Mouse (Mus musculus) left cerebral cortex, adult 2 months (tissue): ENCODE measurements around the gene Hoxb4. TPM values are rescaled to one million over a fixed set of nuclear protein-coding genes. Genes with fewer than 3 reads are reported as not detected.

Experiments used
- DNase-seq, 2 experiments: peaks; one replicate each; pipeline ENCODE4 v3.0.0; 2021 to 2022; ENCODE audit warnings: low spot score in 2 of 2, mixed read lengths in 1 of 2; ENCODE audit errors: extremely low spot score in 1 of 2
- H3K27ac ChIP-seq: fragments of 200-600 bp; 2 replicates; pipeline ENCODE4 v1.8.1; 2022
- H3K4me3 ChIP-seq: fragments of 200-600 bp; 2 replicates; pipeline ENCODE4 v1.8.1; 2022
- CTCF ChIP-seq: fragments of 200-600 bp; IDR thresholded peaks from 2 replicates; pipeline ENCODE4 v1.8.1; 2022; ENCODE audit warnings: antibody characterized with exemption, mild to moderate bottlenecking, moderate library complexity
- intact Hi-C: fragments of 180-260 bp; cut with DNase I; formaldehyde crosslinking; loops from one replicate; pipeline ENCODE4 v1.15.1; 2025
- total RNA-seq, 2 experiments: library from RNA; stranded (reverse); gene quantifications; 2 replicates each; pipeline ENCODE4 v1.2.3; 2021

Gene Hoxb4
- total RNA-seq, 2 experiments from 2014 or later, result not detected

GRCm38 (mm10) chr11:96286739-96287385 is 31.2 kb upstream of the Hoxb4 start:
- Histone ChIP-seq H3K4me3 (no peak overlapping the region), H3K27ac (no peak overlapping the region)
- no peak for TF ChIP-seq CTCF
- DNase-seq, result no peak
- intact Hi-C loops, result no loop called here

- DNase-seq, result no peak
- intact Hi-C loops, result no loop called here
- TF ChIP-seq CTCF, result no peak
- Histone ChIP-seq H3K4me3 (no peak overlapping the region), H3K27ac (no peak overlapping the region)
Observed at GRCm38 (mm10) chr11:96287411-96287810, 30.7 kb upstream of the Hoxb4 start.

- no peak overlapping the region for H3K4me3 ChIP-seq
- TF ChIP-seq CTCF, result no peak
- no peak for DNase-seq
- H3K27ac ChIP-seq, result no peak overlapping the region
- intact Hi-C loops, result no loop called here
Observed at GRCm38 (mm10) chr11:96288455-96289221, 29.4 kb upstream of the Hoxb4 start.

- DNase-seq, result no peak
- intact Hi-C loops, result no loop called here
- no peak for TF ChIP-seq CTCF
- Histone ChIP-seq H3K27ac (no peak overlapping the region), H3K4me3 (no peak overlapping the region)
Observed at GRCm38 (mm10) chr11:96289293-96289692, 28.8 kb upstream of the Hoxb4 start.

GRCm38 (mm10) chr11:96289837-96290236 is 28.2 kb upstream of the Hoxb4 start:
- intact Hi-C loops, result no loop called here
- Histone ChIP-seq H3K27ac (no peak overlapping the region), H3K4me3 (no peak overlapping the region)
- no peak for TF ChIP-seq CTCF
- no peak for DNase-seq

GRCm38 (mm10) chr11:96290705-96291355 is 27.2 kb upstream of the Hoxb4 start:
- TF ChIP-seq CTCF, result no peak
- intact Hi-C loops, result no loop called here

GRCm38 (mm10) chr11:96291681-96292564 is 26.1 kb upstream of the Hoxb4 start, which contains the start of gene Hoxb6:
Gene Hoxb6 (plus strand): TSS chr11:96292476.
- no peak within 1 kb of the TSS for H3K27ac ChIP-seq
- TF ChIP-seq CTCF, result no peak
- intact Hi-C loops, result no loop called here
- H3K4me3 ChIP-seq, result no peak within 1 kb of the TSS
- no peak for DNase-seq

More at GRCm38 (mm10) chr11:96290705-96291355, 27.2 kb upstream of the Hoxb4 start:
- no peak overlapping the region for H3K4me3 ChIP-seq
- DNase-seq, result no peak
- H3K27ac ChIP-seq, result no peak overlapping the region

GRCm38 (mm10) chr11:96292565-96293301 is 25.3 kb upstream of the Hoxb4 start:
- H3K27ac ChIP-seq, result no peak overlapping the region
- H3K4me3 ChIP-seq, result no peak overlapping the region
- DNase-seq, result no peak
- no peak for TF ChIP-seq CTCF
- intact Hi-C loops, result no loop called here

- DNase-seq, result no peak
- no peak for TF ChIP-seq CTCF
Observed at GRCm38 (mm10) chr11:96293302-96293921, 24.7 kb upstream of the Hoxb4 start.

GRCm38 (mm10) chr11:96294245-96295091 is 23.6 kb upstream of the Hoxb4 start:
- H3K4me3 ChIP-seq, result no peak overlapping the region
- peak; percentile 75 for TF ChIP-seq CTCF
- H3K27ac ChIP-seq, result no peak overlapping the region
- peak in 1 of 2 experiments; percentile 52 for DNase-seq
- intact Hi-C loops, result no loop called here

More at GRCm38 (mm10) chr11:96293302-96293921, 24.7 kb upstream of the Hoxb4 start:
- intact Hi-C loops, result no loop called here
- Histone ChIP-seq H3K27ac (no peak overlapping the region), H3K4me3 (no peak overlapping the region)
